Mouse (Mus musculus) macrophage (primary cell): ENCODE data around the gene Gdf9. TPM values are rescaled to one million over a fixed set of nuclear protein-coding genes. Genes with fewer than 3 reads are reported as not detected.

Source experiments
- H3K27ac ChIP-seq: fragments of 350-480 bp; formaldehyde crosslinking; 2 replicates; pipeline ENCODE4 v1.9.0; 2021
- H3K36me3 ChIP-seq: fragments of 350-480 bp; formaldehyde crosslinking; 2 replicates; pipeline ENCODE4 v1.9.0; 2021; ENCODE audit errors: inconsistent target
- H3K4me3 ChIP-seq: fragments of 350-480 bp; formaldehyde crosslinking; 2 replicates; pipeline ENCODE4 v1.9.0; 2021; ENCODE audit errors: inconsistent target
- H3K79me2 ChIP-seq: fragments of 350-480 bp; formaldehyde crosslinking; 2 replicates; pipeline ENCODE4 v1.9.0; 2021; ENCODE audit errors: inconsistent target
- whole genome bisulfite sequencing: methylation state at CpG from one replicate; pipeline ENCODE4 v1.1.7; 2026; ENCODE audit warnings: inconsistent platforms; ENCODE audit not compliant: missing documents; 5-methylcytosine and 5-hydroxymethylcytosine counted together
- polyA plus RNA-seq: library from polyadenylated mRNA; stranded (reverse); fragments of 250-400 nt; gene quantifications from 3 replicates; pipeline ENCODE4 v1.2.4, GENCODE M21; 2018; ENCODE audit warnings: inconsistent platforms

Gdf9 gene
- polyA plus RNA-seq, 1 experiment from 2014 or later = 2.2 TPM

GRCm38 (mm10) chr11:53453031-53453430, 22.2 kb downstream of the Gdf9 start:
- WGBS = 94% methylated on average over 5 of the region's 5 CpGs
- no peaks in the 10 kb centered on the region for H3K79me2 ChIP-seq

GRCm38 (mm10) chr11:53456474-53457371, 25.9 kb downstream of the Gdf9 start, which contains the start of the genes Gm10447 and Shroom1:
TSS of gene Gm10447 (minus strand) at chr11:53457110.
TSS of gene Shroom1 (plus strand) at chr11:53457205.
- H3K79me2 ChIP-seq = no peaks in the 10 kb centered on the region
- H3K4me3 ChIP-seq = peak within 1 kb of the TSS; percentile 12; the same call in 1 of the 2 replicates
- H3K36me3 ChIP-seq = no peaks in the 10 kb centered on the region
- no peak within 1 kb of the TSS for H3K27ac ChIP-seq
- WGBS = 8% methylated on average over 42 of the region's 42 CpGs

More at GRCm38 (mm10) chr11:53453031-53453430, 22.2 kb downstream of the Gdf9 start:
- H3K36me3 ChIP-seq = no peaks in the 10 kb centered on the region
- H3K27ac ChIP-seq = no peak overlapping the region
- no peak overlapping the region for H3K4me3 ChIP-seq

GRCm38 (mm10) chr11:53457372-53457954, 26.6 kb downstream of the Gdf9 start:
- Histone ChIP-seq H3K79me2 (no peaks in the 10 kb centered on the region), H3K4me3 (no peak overlapping the region), H3K27ac (no peak overlapping the region), H3K36me3 (no peaks in the 10 kb centered on the region)
- WGBS = 28% methylated on average over 29 of the region's 29 CpGs

DNA sequence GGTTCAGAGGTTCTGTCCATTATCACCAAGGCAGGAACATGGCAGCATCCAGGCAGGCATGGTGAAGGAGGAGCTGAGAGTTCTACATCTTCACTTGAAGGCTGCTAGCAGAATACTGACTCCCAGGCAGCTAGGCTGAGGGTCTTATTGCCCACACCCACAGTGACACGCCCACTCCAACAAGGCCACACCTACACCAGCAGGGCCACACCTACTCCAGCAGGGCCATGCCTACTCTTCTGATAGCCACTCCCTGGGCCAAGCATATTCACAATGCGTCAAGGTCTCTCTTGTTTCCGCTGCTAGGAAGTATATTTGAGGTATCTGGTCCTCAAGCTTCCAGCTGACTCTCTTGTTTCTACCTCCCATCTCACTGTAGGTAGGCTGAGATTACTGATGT, 28.2 kb downstream of the Gdf9 start:
- 94% methylated on average over 3 of the region's 3 CpGs for WGBS
- H3K27ac ChIP-seq = no peak overlapping the region
- H3K79me2 ChIP-seq = no peaks in the 10 kb centered on the region
- H3K36me3 ChIP-seq = no peaks in the 10 kb centered on the region
- H3K4me3 ChIP-seq = no peak overlapping the region

DNA sequence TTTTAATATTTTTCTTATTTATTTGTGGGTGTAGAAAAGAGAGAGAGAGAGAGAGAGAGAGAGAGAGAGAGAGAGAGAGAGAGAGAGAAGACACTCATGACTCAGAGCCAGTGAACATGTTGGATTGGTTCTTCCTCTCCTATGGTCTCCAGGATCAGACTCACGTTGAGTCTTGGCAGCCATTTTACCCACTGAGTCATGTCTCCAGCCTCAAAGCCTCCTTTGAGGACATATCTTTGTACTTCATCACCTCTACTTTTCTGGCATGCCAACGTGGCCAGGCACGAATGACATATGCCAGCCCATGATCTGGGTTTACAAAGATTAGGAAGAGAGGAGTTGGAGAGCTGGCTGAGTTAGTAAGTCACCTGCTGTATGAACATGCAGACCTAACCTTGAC, 29.4 kb downstream of the Gdf9 start:
- Histone ChIP-seq H3K4me3 (no peak overlapping the region), H3K79me2 (no peaks in the 10 kb centered on the region), H3K36me3 (no peaks in the 10 kb centered on the region), H3K27ac (no peak overlapping the region)
- WGBS = 69% methylated on average over 3 of the region's 3 CpGs

DNA sequence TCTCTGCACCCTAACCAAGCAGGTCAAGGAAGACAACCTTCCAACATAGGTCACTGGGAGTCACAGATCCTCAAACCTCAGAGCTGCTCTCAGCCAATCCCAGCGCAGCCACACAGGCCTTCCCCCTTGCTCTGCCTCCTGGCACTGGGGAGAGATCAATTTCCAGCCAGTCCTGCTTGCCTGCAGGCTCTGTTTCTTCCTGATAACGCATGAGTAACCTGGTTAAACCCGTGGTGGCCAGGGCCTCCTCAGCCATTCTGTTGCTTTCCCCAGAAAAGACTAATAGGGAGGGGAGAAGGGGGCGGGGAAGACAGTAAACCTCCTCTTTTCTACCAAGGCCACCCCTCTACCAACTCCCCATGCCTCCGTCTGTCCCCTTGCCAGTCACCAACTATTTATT, 30.9 kb downstream of the Gdf9 start:
- no peaks in the 10 kb centered on the region for H3K36me3 ChIP-seq
- no peaks in the 10 kb centered on the region for H3K79me2 ChIP-seq
- no peak overlapping the region for H3K27ac ChIP-seq
- no peak overlapping the region for H3K4me3 ChIP-seq
- 71% methylated on average over 4 of the region's 5 CpGs for WGBS

DNA sequence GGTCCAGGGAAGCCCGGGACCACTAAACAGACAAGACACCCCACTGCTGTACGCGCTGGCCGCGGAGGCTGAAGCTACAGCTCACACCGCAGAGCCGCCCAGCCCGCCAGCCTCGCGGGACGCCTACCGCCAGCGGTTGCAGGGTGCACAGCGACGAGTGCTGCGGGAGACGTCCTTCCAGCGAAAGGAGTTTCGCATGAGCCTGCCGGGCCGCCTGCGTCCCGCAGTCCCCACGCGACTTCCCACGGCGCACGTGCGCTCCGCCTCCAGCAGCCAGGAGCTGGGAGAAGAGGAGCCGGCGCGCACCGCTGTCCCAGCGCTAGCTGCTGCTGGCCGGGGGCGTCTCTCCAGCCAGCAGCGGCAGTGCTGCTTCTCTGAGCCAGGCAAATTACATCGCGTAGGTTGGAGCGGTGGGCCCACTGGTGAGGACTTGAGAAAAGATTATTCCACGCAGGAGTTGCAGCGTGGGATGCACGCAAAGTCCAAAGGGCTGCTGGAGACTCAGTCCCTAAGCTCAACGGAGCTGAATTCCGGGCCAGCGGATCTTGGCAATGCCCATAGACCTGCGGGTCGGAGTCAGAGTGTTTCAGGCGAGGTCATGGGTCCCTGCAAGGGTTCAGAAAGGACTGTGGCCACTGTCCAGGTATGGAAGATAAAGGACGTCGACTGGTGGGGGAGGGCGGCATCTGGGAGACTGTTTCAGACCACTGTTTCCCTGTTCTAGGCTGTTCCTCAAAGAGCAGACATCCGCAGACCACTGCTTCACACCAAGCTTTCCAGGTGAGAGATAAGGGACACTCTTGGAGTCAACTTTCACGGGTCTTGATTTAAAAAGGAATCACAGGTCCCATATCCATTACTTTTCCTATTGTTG, 33.0 kb downstream of the Gdf9 start:
- H3K36me3 ChIP-seq = no peaks in the 10 kb centered on the region
- no peaks in the 10 kb centered on the region for H3K79me2 ChIP-seq
- 21% methylated on average over 46 of the region's 55 CpGs for WGBS
- H3K27ac ChIP-seq = no peak overlapping the region
- no peak overlapping the region for H3K4me3 ChIP-seq

- H3K27ac ChIP-seq = no peak overlapping the region
- H3K79me2 ChIP-seq = no peaks in the 10 kb centered on the region
- no peak overlapping the region for H3K4me3 ChIP-seq
- 27% methylated on average over 38 of the region's 40 CpGs for WGBS
- no peaks in the 10 kb centered on the region for H3K36me3 ChIP-seq
Measured at GRCm38 (mm10) chr11:53466231-53466971, 35.6 kb downstream of the Gdf9 start.

GRCm38 (mm10) chr11:53469294-53469967, 38.6 kb downstream of the Gdf9 start:
- Histone ChIP-seq H3K27ac (no peak overlapping the region), H3K4me3 (no peak overlapping the region), H3K36me3 (no peaks in the 10 kb centered on the region), H3K79me2 (no peaks in the 10 kb centered on the region)
- WGBS = 47% methylated on average over 16 of the region's 16 CpGs

- Histone ChIP-seq H3K27ac (no peak within 1 kb of the TSS), H3K36me3 (no peaks in the 10 kb centered on the region), H3K4me3 (no peak within 1 kb of the TSS), H3K79me2 (no peaks in the 10 kb centered on the region)
- WGBS = 7% methylated on average over 29 of the region's 29 CpGs
Measured at GRCm38 (mm10) chr11:53469968-53470695, 39.3 kb downstream of the Gdf9 start, which contains the start of gene Gm9837. TSS of gene Gm9837 (minus strand) at chr11:53470479.

GRCm38 (mm10) chr11:53472709-53473108, 41.9 kb downstream of the Gdf9 start:
- Histone ChIP-seq H3K36me3 (no peaks in the 10 kb centered on the region), H3K4me3 (no peak overlapping the region), H3K79me2 (no peaks in the 10 kb centered on the region), H3K27ac (no peak overlapping the region)
- WGBS = 94% methylated on average over 3 of the region's 3 CpGs

DNA sequence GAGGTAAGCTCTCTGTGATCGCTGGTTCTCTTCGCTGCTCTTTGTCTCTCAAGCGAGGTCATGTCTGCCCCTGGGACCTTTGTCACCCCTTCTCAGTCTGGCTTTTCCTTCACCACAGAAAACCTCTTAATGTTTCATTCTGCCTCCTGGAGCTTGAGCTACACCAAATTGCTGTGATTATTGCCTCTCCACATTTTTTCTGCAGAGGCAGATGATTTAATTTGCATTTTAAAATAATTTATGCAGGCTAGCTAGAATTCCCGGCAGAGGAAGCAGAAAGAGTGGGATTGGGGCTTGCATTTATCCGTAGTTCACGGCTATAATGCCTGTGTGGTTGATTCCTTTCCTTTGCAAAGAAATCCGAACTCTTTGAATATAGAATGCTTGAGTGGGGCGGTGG, 44.8 kb downstream of the Gdf9 start:
- WGBS = 55% methylated on average over 8 of the region's 8 CpGs

GRCm38 (mm10) chr11:53477833-53478232, 47.0 kb downstream of the Gdf9 start:
- Histone ChIP-seq H3K27ac (no peak overlapping the region), H3K4me3 (no peak overlapping the region), H3K79me2 (no peaks in the 10 kb centered on the region), H3K36me3 (no peaks in the 10 kb centered on the region)
- 82% methylated on average over 7 of the region's 7 CpGs for WGBS

More for the DNA sequence above, 44.8 kb downstream of the Gdf9 start:
- no peak overlapping the region for H3K4me3 ChIP-seq
- H3K27ac ChIP-seq = no peak overlapping the region
- no peaks in the 10 kb centered on the region for H3K36me3 ChIP-seq
- H3K79me2 ChIP-seq = no peaks in the 10 kb centered on the region
